Mouse (Mus musculus): ENCODE measurements around the gene Mblac1. TPM values are rescaled to one million over a fixed set of nuclear protein-coding genes. Genes with fewer than 3 reads are reported as not detected.

Mblac1 gene
- polyA plus RNA-seq (2014; fragmentation: Illumina TruSeq; extraction: RNeasy Lipid Tissue Mini Kit (QIAGEN cat#74804); ENCODE audit: low read depth, low replicate concordance) = not detected

GRCm38 (mm10) chr5:138193771-138194727 lies at the start of gene Mblac1:
TSS of gene Mblac1 (plus strand) at chr5:138194314.

GRCm38 (mm10) chr5:138155443-138155976 lies 38.6 kb upstream of the Mblac1 start, which contains the start of gene Zfp113:
TSS of gene Zfp113 (minus strand) at chr5:138155744.

DNA sequence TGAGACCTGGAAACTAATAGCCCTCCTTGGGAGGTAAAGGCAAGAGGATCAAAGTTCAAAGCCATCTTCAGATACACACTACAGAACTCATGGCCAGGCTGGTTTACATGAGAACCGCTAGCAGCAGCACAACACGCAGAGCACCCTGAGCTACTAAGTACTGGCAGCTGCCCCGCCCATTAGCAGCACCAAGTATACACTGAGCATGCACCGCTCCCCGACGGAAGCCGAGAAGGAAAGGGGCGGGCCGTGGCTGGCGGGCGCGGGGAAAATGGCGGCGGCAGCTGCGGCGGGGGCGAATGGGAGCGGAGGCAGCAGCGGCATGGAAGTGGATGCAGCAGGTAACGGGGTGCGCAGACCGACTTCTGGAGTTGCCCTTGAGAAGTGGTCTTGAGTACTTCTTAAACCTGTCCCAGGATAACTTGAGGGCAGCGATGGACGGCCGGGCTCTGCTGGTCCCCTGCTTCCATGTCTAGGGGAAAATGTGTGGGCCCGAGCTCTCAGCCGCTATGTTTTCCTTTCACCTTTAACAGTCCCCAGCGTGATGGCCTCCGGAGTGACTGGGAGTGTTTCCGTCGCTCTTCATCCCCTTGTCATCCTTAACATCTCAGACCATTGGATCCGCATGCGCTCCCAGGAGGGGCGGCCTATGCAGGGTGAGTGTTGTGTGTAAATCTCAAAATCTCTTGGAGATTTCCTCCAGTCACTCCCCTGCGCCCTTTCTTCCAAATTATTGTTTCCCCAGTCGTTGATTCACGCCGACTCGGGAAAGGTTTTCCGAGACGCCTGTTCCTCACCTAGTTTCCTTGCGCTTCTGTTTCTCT lies 33.1 kb upstream of the Mblac1 start, which contains the start of gene Cops6:
Gene Cops6 (plus strand): TSS at position 230 of the 824 bp plus-strand sequence.

GRCm38 (mm10) chr5:138171695-138172491 lies 22.2 kb upstream of the Mblac1 start, which contains the start of the genes Ap4m1 and Mcm7:
TSS of gene Ap4m1 (plus strand) at chr5:138172002.
TSS of gene Mcm7 (minus strand) at chr5:138172422.

GRCm38 (mm10) chr5:138186950-138187638 lies 7.0 kb upstream of the Mblac1 start, which contains the start of the genes Taf6 and Cnpy4:
TSS of gene Taf6 (minus strand) at chr5:138187451.
TSS of gene Cnpy4 (plus strand) at chr5:138187485.

GRCm38 (mm10) chr5:138225700-138226099 lies 31.6 kb downstream of the Mblac1 start, which contains the start of gene Nxpe5:
TSS of gene Nxpe5 (plus strand) at chr5:138225898.

Other genes with a start within 250 kb of the Mblac1 start
- 1.6 TPM for gene Gjc3, start 231.2 kb upstream of the Mblac1 start, polyA plus RNA-seq (2014; fragmentation: Illumina TruSeq; extraction: RNeasy Lipid Tissue Mini Kit (QIAGEN cat#74804); ENCODE audit: low read depth, low replicate concordance)
- gene Azgp1, start 212.8 kb upstream of the Mblac1 start, polyA plus RNA-seq (2014; fragmentation: Illumina TruSeq; extraction: RNeasy Lipid Tissue Mini Kit (QIAGEN cat#74804); ENCODE audit: low read depth, low replicate concordance) = 5.3 TPM
- not detected for gene Smok3a, start 173.1 kb upstream of the Mblac1 start, polyA plus RNA-seq (2014; fragmentation: Illumina TruSeq; extraction: RNeasy Lipid Tissue Mini Kit (QIAGEN cat#74804); ENCODE audit: low read depth, low replicate concordance)
- gene Smok3b, start 172.9 kb upstream of the Mblac1 start, polyA plus RNA-seq (2014; fragmentation: Illumina TruSeq; extraction: RNeasy Lipid Tissue Mini Kit (QIAGEN cat#74804); ENCODE audit: low read depth, low replicate concordance) = not detected
- gene Smok3c, start 141.1 kb upstream of the Mblac1 start, polyA plus RNA-seq (2014; fragmentation: Illumina TruSeq; extraction: RNeasy Lipid Tissue Mini Kit (QIAGEN cat#74804); ENCODE audit: low read depth, low replicate concordance) = not detected
- gene Zkscan1, start 109.2 kb upstream of the Mblac1 start, polyA plus RNA-seq (2014; fragmentation: Illumina TruSeq; extraction: RNeasy Lipid Tissue Mini Kit (QIAGEN cat#74804); ENCODE audit: low read depth, low replicate concordance) = 55.4 TPM
- 12.9 TPM for gene Zscan21, start 77.4 kb upstream of the Mblac1 start, polyA plus RNA-seq (2014; fragmentation: Illumina TruSeq; extraction: RNeasy Lipid Tissue Mini Kit (QIAGEN cat#74804); ENCODE audit: low read depth, low replicate concordance)
- 19.7 TPM for gene Zfp113, start 38.6 kb upstream of the Mblac1 start, polyA plus RNA-seq (2014; fragmentation: Illumina TruSeq; extraction: RNeasy Lipid Tissue Mini Kit (QIAGEN cat#74804); ENCODE audit: low read depth, low replicate concordance)
- gene Cops6, start 33.2 kb upstream of the Mblac1 start, polyA plus RNA-seq (2014; fragmentation: Illumina TruSeq; extraction: RNeasy Lipid Tissue Mini Kit (QIAGEN cat#74804); ENCODE audit: low read depth, low replicate concordance) = 47.9 TPM
- gene Ap4m1, start 22.3 kb upstream of the Mblac1 start, polyA plus RNA-seq (2014; fragmentation: Illumina TruSeq; extraction: RNeasy Lipid Tissue Mini Kit (QIAGEN cat#74804); ENCODE audit: low read depth, low replicate concordance) = 9.8 TPM
- gene Mcm7, start 21.9 kb upstream of the Mblac1 start, polyA plus RNA-seq (2014; fragmentation: Illumina TruSeq; extraction: RNeasy Lipid Tissue Mini Kit (QIAGEN cat#74804); ENCODE audit: low read depth, low replicate concordance) = 13.7 TPM
- gene Taf6, start 6.9 kb upstream of the Mblac1 start, polyA plus RNA-seq (2014; fragmentation: Illumina TruSeq; extraction: RNeasy Lipid Tissue Mini Kit (QIAGEN cat#74804); ENCODE audit: low read depth, low replicate concordance) = 5.9 TPM
- 11.8 TPM for gene Cnpy4, start 6.8 kb upstream of the Mblac1 start, polyA plus RNA-seq (2014; fragmentation: Illumina TruSeq; extraction: RNeasy Lipid Tissue Mini Kit (QIAGEN cat#74804); ENCODE audit: low read depth, low replicate concordance)
- 1.5 TPM for gene Nxpe5, start 31.6 kb downstream of the Mblac1 start, polyA plus RNA-seq (2014; fragmentation: Illumina TruSeq; extraction: RNeasy Lipid Tissue Mini Kit (QIAGEN cat#74804); ENCODE audit: low read depth, low replicate concordance)
- 1.1 TPM for gene Lamtor4, start 61.2 kb downstream of the Mblac1 start, polyA plus RNA-seq (2014; fragmentation: Illumina TruSeq; extraction: RNeasy Lipid Tissue Mini Kit (QIAGEN cat#74804); ENCODE audit: low read depth, low replicate concordance)
- 2.9 TPM for gene BC037034, start 69.7 kb downstream of the Mblac1 start, polyA plus RNA-seq (2014; fragmentation: Illumina TruSeq; extraction: RNeasy Lipid Tissue Mini Kit (QIAGEN cat#74804); ENCODE audit: low read depth, low replicate concordance)
- 0.41 TPM for gene Gal3st4, start 78.5 kb downstream of the Mblac1 start, polyA plus RNA-seq (2014; fragmentation: Illumina TruSeq; extraction: RNeasy Lipid Tissue Mini Kit (QIAGEN cat#74804); ENCODE audit: low read depth, low replicate concordance)
- gene Gm43720, start 85.6 kb downstream of the Mblac1 start, polyA plus RNA-seq (2014; fragmentation: Illumina TruSeq; extraction: RNeasy Lipid Tissue Mini Kit (QIAGEN cat#74804); ENCODE audit: low read depth, low replicate concordance) = not detected
- 0.76 TPM for gene Gpc2, start 85.7 kb downstream of the Mblac1 start, polyA plus RNA-seq (2014; fragmentation: Illumina TruSeq; extraction: RNeasy Lipid Tissue Mini Kit (QIAGEN cat#74804); ENCODE audit: low read depth, low replicate concordance)
- gene Stag3, start 85.9 kb downstream of the Mblac1 start, polyA plus RNA-seq (2014; fragmentation: Illumina TruSeq; extraction: RNeasy Lipid Tissue Mini Kit (QIAGEN cat#74804); ENCODE audit: low read depth, low replicate concordance) = 0.82 TPM
- 0.57 TPM for gene Pvrig, start 147.6 kb downstream of the Mblac1 start, polyA plus RNA-seq (2014; fragmentation: Illumina TruSeq; extraction: RNeasy Lipid Tissue Mini Kit (QIAGEN cat#74804); ENCODE audit: low read depth, low replicate concordance)
- gene Zfp157, start 247.2 kb downstream of the Mblac1 start, polyA plus RNA-seq (2014; fragmentation: Illumina TruSeq; extraction: RNeasy Lipid Tissue Mini Kit (QIAGEN cat#74804); ENCODE audit: low read depth, low replicate concordance) = 23.5 TPM

All from sigmoid colon, adult 10 weeks (tissue).